Mouse (Mus musculus) hindbrain, embryonic 16.5 days (tissue): ENCODE measurements around the gene Vps29. TPM values are rescaled to one million over a fixed set of nuclear protein-coding genes. Genes with fewer than 3 reads are reported as not detected.

Source experiments
- ATAC-seq: fragments of 200-750 bp; cut with Nextera tagmentation; 2 replicates; pipeline ENCODE4 v1.8.0; 2017; ENCODE audit warnings: moderate TSS enrichment, moderate library complexity
- H3K27ac ChIP-seq: fragments of 300-500 bp; sonication (generic); 2 replicates; pipeline ENCODE4 v1.5.1; 2014; ENCODE audit warnings: low read depth, mild to moderate bottlenecking, control low read depth, low read length, moderate library complexity
- H3K27me3 ChIP-seq: fragments of 300-500 bp; sonication (generic); replicated peaks from 2 replicates; pipeline ENCODE4 v1.6.1; 2014; ENCODE audit warnings: low read length; ENCODE audit not compliant: control insufficient read depth, insufficient read depth
- H3K36me3 ChIP-seq: fragments of 300-500 bp; sonication (generic); 2 replicates; pipeline ENCODE4 v1.6.1; 2014; ENCODE audit warnings: mild to moderate bottlenecking, low read length, moderate library complexity, mixed read lengths; ENCODE audit not compliant: control insufficient read depth, insufficient read depth
- H3K4me1 ChIP-seq: fragments of 300-500 bp; sonication (generic); 2 replicates; pipeline ENCODE4 v1.6.1; 2014; ENCODE audit warnings: low read depth, low read length; ENCODE audit not compliant: control insufficient read depth, insufficient read depth
- H3K4me2 ChIP-seq: fragments of 300-500 bp; sonication (generic); 2 replicates; pipeline ENCODE4 v1.6.1; 2014; ENCODE audit warnings: mild to moderate bottlenecking, low read length, control low read depth, moderate library complexity
- H3K4me3 ChIP-seq: fragments of 300-500 bp; sonication (generic); 2 replicates; pipeline ENCODE4 v1.5.1; 2014; ENCODE audit warnings: mild to moderate bottlenecking, low read length, control low read depth, moderate library complexity
- H3K9ac ChIP-seq: fragments of 300-500 bp; sonication (generic); 2 replicates; pipeline ENCODE4 v1.6.1; 2014; ENCODE audit warnings: low read depth, mild to moderate bottlenecking, control low read depth, low read length, moderate library complexity
- H3K9me3 ChIP-seq: fragments of 300-500 bp; sonication (generic); 2 replicates; pipeline ENCODE4 v1.6.1; 2014; ENCODE audit warnings: mild to moderate bottlenecking, low read length, moderate library complexity; ENCODE audit not compliant: control insufficient read depth
- WGBS: fragments of 180-500 bp; shearing (Covaris S2); extraction: QIAGEN DNeasy Blood & Tissue Kit; methylation state at CpG from one replicate; pipeline ENCODE4 v1.1.7; 2014; 5-methylcytosine and 5-hydroxymethylcytosine counted together
- polyA plus RNA-seq: library from polyadenylated mRNA; unstranded; fragments of >200 nt; fragmentation: Nextera tagmentation; extraction: Ambion mirVana; gene quantifications from 2 replicates; pipeline ENCODE4 v1.2.1, GENCODE M21; 2015

Gene Vps29
- polyA plus RNA-seq, 1 experiment from 2014 or later = 353 TPM

- H3K4me2 ChIP-seq = peak overlapping the region; percentile 67
- WGBS = under 1% methylated on average over 51 of the region's 57 CpGs
- H3K4me3 ChIP-seq = peak overlapping the region; percentile 96
- peaks cover 6% of the 10 kb centered on the region for H3K4me1 ChIP-seq
- no peaks in the 10 kb centered on the region for H3K9me3 ChIP-seq
- peak overlapping the region; percentile 86 for H3K27ac ChIP-seq
- no peaks in the 10 kb centered on the region for H3K36me3 ChIP-seq
- ATAC-seq = peak; percentile 73
- peak overlapping the region; percentile 92 for H3K9ac ChIP-seq
- no peaks in the 10 kb centered on the region for H3K27me3 ChIP-seq
These were observed 411 bp downstream of the Vps29 start for GRCm38 (mm10) chr5:122354492-122355067.

- Histone ChIP-seq H3K36me3 (peaks cover 19% of the 10 kb centered on the region), H3K4me3 (peak within 1 kb of the TSS; percentile 84), H3K27ac (peak within 1 kb of the TSS; percentile 95), H3K4me2 (peak within 1 kb of the TSS; percentile 87), H3K27me3 (no peaks in the 10 kb centered on the region), H3K9me3 (no peaks in the 10 kb centered on the region), H3K4me1 (peaks cover 18% of the 10 kb centered on the region), H3K9ac (peak within 1 kb of the TSS; percentile 93)
- peak; percentile 79 for ATAC-seq
- WGBS = 1% methylated on average over 30 of the region's 46 CpGs
These were observed 17.5 kb downstream of the Vps29 start, which contains the start of gene Gpn3 for GRCm38 (mm10) chr5:122371591-122372191. Gpn3 (plus strand) TSS chr5:122371876.

- Histone ChIP-seq H3K9ac (peak within 1 kb of the TSS; percentile 93), H3K4me2 (peak within 1 kb of the TSS; percentile 87), H3K27me3 (no peaks in the 10 kb centered on the region), H3K4me1 (peaks cover 18% of the 10 kb centered on the region), H3K4me3 (peak within 1 kb of the TSS; percentile 84), H3K9me3 (no peaks in the 10 kb centered on the region), H3K36me3 (peaks cover 17% of the 10 kb centered on the region), H3K27ac (peak within 1 kb of the TSS; percentile 95)
- peak; percentile 96 for ATAC-seq
- WGBS = under 1% methylated on average over 53 of the region's 53 CpGs
These were observed 18.1 kb downstream of the Vps29 start, which contains the start of gene Fam216a for GRCm38 (mm10) chr5:122372192-122372769. Fam216a (minus strand) TSS chr5:122372364.

GRCm38 (mm10) chr5:122372878-122373277 is 18.7 kb downstream of the Vps29 start:
- Histone ChIP-seq H3K36me3 (peaks cover 12% of the 10 kb centered on the region), H3K27me3 (no peaks in the 10 kb centered on the region), H3K4me1 (peaks cover 18% of the 10 kb centered on the region), H3K27ac (peak overlapping the region; percentile 87), H3K9me3 (no peaks in the 10 kb centered on the region), H3K9ac (peak overlapping the region; percentile 84), H3K4me3 (peak overlapping the region; percentile 84), H3K4me2 (peak overlapping the region; percentile 87)
- 9% methylated on average over 5 of the region's 5 CpGs for WGBS
- ATAC-seq = no peak

- no peaks in the 10 kb centered on the region for H3K27me3 ChIP-seq
- peaks cover 21% of the 10 kb centered on the region for H3K36me3 ChIP-seq
- no peak overlapping the region for H3K9ac ChIP-seq
- H3K4me3 ChIP-seq = no peak overlapping the region
- H3K27ac ChIP-seq = no peak overlapping the region
- no peaks in the 10 kb centered on the region for H3K9me3 ChIP-seq
- H3K4me1 ChIP-seq = peaks cover 10% of the 10 kb centered on the region
- 91% methylated on average over 4 of the region's 4 CpGs for WGBS
- ATAC-seq = no peak
- no peak overlapping the region for H3K4me2 ChIP-seq
These were observed 23.1 kb downstream of the Vps29 start for GRCm38 (mm10) chr5:122377101-122377833.

GRCm38 (mm10) chr5:122378171-122378570 is 24.0 kb downstream of the Vps29 start:
- H3K4me1 ChIP-seq = peaks cover 5% of the 10 kb centered on the region
- peaks cover 24% of the 10 kb centered on the region for H3K36me3 ChIP-seq
- no peaks in the 10 kb centered on the region for H3K27me3 ChIP-seq
- no peaks in the 10 kb centered on the region for H3K9me3 ChIP-seq
- H3K9ac ChIP-seq = no peak overlapping the region
- 95% methylated on average over 12 of the region's 12 CpGs for WGBS
- H3K27ac ChIP-seq = no peak overlapping the region
- no peak overlapping the region for H3K4me2 ChIP-seq
- no peak for ATAC-seq
- H3K4me3 ChIP-seq = no peak overlapping the region

GRCm38 (mm10) chr5:122379374-122380155 is 25.4 kb downstream of the Vps29 start:
- Histone ChIP-seq H3K4me2 (no peak overlapping the region), H3K4me3 (no peak overlapping the region), H3K9ac (no peak overlapping the region), H3K27me3 (no peaks in the 10 kb centered on the region), H3K4me1 (no peaks in the 10 kb centered on the region), H3K36me3 (peaks cover 21% of the 10 kb centered on the region), H3K9me3 (no peaks in the 10 kb centered on the region), H3K27ac (no peak overlapping the region)
- peak; percentile 50; the same call in 1 of the 2 replicates for ATAC-seq
- 53% methylated on average over 9 of the region's 11 CpGs for WGBS

- Histone ChIP-seq H3K9ac (no peak overlapping the region), H3K36me3 (no peaks in the 10 kb centered on the region), H3K27me3 (no peaks in the 10 kb centered on the region), H3K27ac (no peak overlapping the region), H3K9me3 (no peaks in the 10 kb centered on the region), H3K4me3 (no peak overlapping the region), H3K4me2 (no peak overlapping the region), H3K4me1 (peaks cover 10% of the 10 kb centered on the region)
- WGBS = 93% methylated on average over 5 of the region's 5 CpGs
- no peak for ATAC-seq
These were observed 35.8 kb downstream of the Vps29 start for GRCm38 (mm10) chr5:122390006-122390405.
